Mouse (Mus musculus) heart, adult 11 months (tissue): ENCODE results near the gene Maml3.

ENCODE experiments used
- DNase-seq: peaks from one replicate; pipeline ENCODE4 v3.0.0; 2022

Gene Maml3

GRCm38 (mm10) chr3:51769196-51769595, 335.7 kb downstream of the Maml3 start:
- no peak for DNase-seq

DNA sequence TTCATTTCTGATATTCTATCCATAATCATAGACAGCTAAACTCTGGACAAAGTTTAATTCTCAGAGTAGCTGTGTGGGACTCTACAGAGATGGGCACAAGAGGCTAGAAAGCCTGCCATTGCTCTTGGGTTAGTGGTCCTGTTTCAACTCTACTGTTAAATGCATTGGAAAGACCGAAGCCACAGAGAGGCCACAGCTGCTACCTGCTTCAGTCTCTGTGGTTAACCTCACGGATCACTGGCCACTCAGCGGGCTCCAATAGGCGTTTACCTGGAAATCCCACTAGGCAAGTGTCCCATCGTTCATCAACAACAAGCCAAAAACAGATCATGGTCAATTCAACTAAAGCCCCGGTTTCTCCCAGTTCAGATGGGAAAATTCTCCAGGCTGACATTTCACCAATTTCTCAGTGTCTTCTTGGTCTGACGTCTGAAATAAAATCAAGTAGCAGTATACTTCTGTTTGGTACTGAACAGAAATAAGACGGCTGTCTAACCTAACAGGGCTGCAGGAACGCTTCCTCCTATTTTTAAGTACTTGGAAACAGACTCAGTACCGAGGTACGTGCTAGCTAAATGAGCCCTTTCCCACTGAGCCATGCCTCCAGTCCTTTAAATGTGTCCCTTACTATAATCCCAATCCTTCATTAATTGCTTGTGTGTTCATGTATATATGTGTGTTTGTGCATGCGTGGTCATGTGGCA, 339.5 kb downstream of the Maml3 start:
- DNase-seq: peak; percentile 73

DNA sequence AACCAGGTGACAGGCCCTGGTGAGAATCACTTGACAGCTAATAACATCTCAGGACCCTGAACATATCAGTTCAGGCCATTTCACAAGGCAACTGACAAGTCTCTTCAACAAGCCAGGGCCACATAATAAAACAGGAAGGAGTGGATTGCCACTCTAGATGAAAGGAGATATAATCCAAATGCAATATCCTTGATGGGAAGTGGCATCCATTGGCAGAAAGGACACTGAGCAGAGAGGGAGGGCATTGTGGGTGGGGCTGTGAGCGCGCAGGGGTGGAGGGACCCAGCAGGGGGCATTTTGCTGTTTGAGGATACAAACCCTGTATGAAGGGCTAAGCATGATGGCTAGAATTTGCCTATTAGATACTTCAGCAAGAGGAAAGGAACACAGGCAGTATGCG, 340.7 kb downstream of the Maml3 start:
- peak; percentile 60 for DNase-seq

DNA sequence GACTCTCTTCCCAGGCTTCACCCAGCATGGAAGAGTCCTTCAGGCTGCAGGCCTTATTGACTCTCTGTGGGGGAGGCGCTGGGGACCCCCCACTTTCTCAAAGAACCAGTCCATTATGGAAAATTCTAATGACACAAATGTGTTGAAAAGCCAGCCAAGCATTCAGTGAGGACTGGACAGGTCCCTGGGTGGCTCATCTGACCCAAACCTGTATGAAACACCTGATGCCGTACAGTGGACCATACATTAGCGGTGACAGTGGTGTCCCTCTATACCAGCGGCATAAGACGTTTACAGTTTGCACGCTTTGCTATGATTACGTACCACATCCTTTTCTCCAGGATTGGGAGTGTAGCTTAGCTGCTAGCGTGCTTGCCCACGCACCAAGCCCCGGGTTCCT, 342.0 kb downstream of the Maml3 start:
- DNase-seq: peak; percentile 53

GRCm38 (mm10) chr3:51759534-51759933, 345.3 kb downstream of the Maml3 start:
- DNase-seq: peak; percentile 51

- DNase-seq: no peak
These were observed 347.8 kb downstream of the Maml3 start for GRCm38 (mm10) chr3:51757032-51757431.

GRCm38 (mm10) chr3:51756283-51756682, 348.6 kb downstream of the Maml3 start:
- DNase-seq: no peak

GRCm38 (mm10) chr3:51753262-51753661, 351.6 kb downstream of the Maml3 start:
- DNase-seq: no peak

- DNase-seq: no peak
These were observed 353.4 kb downstream of the Maml3 start for GRCm38 (mm10) chr3:51751440-51751839.

- DNase-seq: peak; percentile 97
These were observed 354.9 kb downstream of the Maml3 start for GRCm38 (mm10) chr3:51749812-51750481.

DNA sequence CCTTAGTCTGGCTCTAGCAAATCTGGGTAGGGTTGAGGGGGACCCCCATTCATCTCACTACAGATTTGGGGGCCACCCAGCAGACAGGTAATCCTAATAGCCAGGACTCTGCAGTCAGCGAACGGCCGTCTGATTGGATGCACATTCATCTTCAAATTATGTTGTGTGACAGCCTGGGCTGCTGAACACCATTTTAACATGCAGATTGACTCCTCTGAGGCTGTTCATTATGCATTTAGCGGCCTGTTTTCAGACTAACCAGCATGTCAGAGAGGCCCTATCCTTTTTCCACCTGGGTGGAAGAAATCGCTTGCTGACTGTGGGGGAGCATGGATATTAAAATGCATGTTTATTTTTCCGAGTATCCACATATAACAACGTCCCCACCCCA, 355.5 kb downstream of the Maml3 start:
- no peak for DNase-seq

DNA sequence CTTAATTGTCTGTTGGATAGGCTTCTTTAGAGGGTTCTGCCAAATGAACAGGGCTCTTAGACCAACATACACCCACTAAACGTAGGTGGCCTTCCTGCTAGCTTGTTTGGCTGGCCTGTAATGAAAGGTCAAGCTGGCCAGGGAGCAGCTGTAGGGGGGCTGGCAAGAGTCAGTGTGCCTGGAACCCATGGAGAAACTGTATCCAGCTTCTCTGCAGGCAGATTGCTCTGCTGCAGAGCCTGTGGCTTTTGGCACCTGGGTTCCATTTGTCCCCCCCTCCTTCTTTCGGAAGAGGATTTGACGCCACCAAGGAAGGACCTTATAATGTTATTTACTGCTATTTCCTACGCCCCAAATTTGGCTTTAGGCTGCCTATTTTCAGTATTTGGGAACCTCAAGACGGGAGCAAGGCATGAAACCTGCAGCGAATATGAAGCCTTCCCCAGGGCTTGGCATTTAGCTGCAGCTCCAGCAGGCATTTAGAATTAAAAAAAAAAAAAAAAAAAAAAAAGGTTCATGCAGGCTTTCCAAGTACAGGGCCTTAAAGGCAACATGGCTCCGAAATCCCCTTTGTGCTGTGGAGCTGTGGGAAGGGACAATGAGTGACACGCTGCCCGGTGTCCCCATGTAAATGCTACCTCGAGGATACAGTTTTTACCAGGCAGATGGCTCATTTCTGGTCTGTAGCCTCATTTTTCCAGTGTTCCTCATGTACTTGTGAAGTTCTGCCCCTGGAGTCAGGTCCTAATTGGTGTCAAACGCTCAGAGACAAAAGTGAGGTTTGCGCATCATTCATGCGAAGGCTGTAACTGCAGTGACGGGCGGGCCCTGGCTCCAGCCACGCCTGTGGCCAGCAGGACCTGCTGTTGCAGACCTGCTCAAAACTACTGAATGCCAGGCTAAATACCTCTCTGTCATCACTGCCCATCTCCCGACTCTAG, 356.2 kb downstream of the Maml3 start:
- DNase-seq: no peak

GRCm38 (mm10) chr3:51746816-51747215, 358.1 kb downstream of the Maml3 start:
- no peak for DNase-seq

DNA sequence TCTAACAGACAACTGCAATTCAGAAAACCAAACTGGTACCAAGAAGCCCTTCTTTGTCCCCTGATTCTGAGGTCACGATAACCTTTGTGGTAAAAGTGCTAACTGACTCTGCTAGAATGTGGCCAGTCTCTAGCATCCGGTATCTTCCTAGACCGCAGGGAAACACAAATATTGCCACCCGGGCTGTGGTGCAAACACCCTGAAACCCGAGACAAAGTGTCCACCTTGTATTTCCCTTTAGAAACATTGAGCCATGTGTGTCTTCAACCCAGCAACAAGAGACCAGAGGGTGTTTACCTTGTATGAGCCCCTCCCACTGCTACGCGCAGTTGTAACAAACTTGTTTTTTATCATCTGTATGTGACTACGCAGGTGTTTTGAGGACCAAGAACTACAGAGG, 359.7 kb downstream of the Maml3 start:
- no peak for DNase-seq

DNA sequence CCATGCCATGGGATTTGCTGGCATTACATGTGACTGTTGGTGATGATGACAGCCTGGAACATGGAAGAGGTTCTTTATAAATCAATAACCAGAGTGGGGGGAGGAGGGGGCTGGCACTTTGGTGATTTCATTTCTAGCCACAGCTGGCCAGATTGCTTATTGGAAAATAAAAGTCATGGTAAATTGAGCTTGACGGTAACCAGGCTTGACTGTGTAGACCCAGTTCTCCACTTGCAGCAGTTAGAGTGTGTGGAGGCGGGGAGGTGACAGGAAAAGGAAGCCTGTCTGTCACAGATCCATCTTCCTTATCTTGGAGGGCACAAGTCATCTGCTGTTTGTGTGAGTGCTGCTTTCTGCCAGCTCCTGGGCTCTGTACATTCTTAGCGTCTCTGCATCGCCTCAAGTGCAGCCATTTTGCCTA, 360.5 kb downstream of the Maml3 start:
- DNase-seq: no peak

GRCm38 (mm10) chr3:51742405-51742804, 362.5 kb downstream of the Maml3 start:
- DNase-seq: no peak

- DNase-seq: peak; percentile 91
These were observed 363.1 kb downstream of the Maml3 start for GRCm38 (mm10) chr3:51741824-51742223.

- DNase-seq: no peak
These were observed 365.1 kb downstream of the Maml3 start for GRCm38 (mm10) chr3:51739835-51740112.

GRCm38 (mm10) chr3:51739049-51739834, 365.6 kb downstream of the Maml3 start:
- no peak for DNase-seq

- DNase-seq: no peak
These were observed 371.2 kb downstream of the Maml3 start for GRCm38 (mm10) chr3:51733685-51734084.

DNA sequence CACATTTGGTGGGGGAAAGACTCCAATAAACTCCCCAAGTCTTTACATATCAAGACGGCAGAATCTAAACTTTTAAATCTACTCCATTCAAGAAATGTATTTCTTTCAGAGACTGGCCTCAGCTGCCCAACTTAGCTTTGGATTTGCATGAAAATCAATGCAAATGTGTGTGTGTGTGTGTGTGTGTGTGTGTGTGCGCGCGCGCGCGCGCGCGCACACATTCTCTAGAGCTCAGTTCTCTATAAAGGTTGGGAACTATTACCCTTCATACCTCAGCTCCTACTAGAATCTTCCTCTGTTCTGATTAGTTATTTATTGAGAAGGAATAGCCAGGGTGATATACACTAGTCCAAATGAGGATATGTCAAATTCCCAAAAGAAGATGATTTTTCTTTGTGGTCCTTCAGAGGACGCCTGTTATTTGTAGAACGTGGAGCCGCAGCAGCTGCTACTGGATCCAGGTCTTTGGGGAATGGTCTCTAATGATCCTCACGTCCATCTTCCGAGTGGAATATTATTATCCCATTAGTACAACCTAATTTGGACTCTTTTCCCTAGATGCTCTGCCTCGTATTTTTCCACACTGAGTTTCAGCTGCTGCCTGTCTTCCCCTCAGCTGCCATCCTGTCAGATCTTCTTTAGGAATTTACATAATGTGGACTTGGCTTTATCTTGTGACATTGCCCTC, 372.8 kb downstream of the Maml3 start:
- DNase-seq: no peak

DNA sequence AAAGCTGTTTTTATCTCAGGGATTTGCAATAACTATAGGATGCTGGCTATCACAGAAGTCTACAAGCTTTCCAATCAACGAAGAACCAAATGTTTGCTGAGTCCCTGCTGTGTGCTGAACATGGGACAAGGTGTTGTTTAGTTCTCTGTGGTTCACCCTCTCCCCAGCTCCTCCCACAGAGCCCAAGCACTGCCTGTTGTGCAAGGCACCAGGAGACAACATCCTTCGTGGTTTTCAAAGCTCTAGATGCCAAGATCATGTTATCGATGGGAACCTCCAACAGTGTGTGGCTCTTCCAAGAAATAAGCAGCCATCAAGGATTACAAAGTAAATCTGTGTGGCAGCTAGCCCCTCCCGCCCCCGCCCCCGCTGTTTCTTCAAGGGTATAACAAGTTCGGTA, 374.2 kb downstream of the Maml3 start:
- peak; percentile 74 for DNase-seq
